Mouse (Mus musculus) forebrain, embryonic 16.5 days (tissue): ENCODE data around the gene Tango6. TPM values are rescaled to one million over a fixed set of nuclear protein-coding genes. Genes with fewer than 3 reads are reported as not detected.
A peak's percentile ranks its signal among the peaks of the same experiment; 100 is the strongest.

Source experiments
- ATAC-seq: fragments of 200-750 bp; cut with Nextera tagmentation; 2 replicates; pipeline ENCODE4 v1.8.0; 2017; ENCODE audit warnings: mild to moderate bottlenecking, moderate library complexity
- H3K27ac ChIP-seq: fragments of 300-500 bp; sonication (generic); 2 replicates; pipeline ENCODE4 v1.5.1; 2014; ENCODE audit warnings: low read length, control low read depth
- H3K27me3 ChIP-seq: fragments of 300-500 bp; sonication (generic); replicated peaks from 2 replicates; pipeline ENCODE4 v1.6.1; 2014; ENCODE audit warnings: low read length; ENCODE audit not compliant: control insufficient read depth, insufficient read depth
- H3K36me3 ChIP-seq: fragments of 300-500 bp; sonication (generic); 2 replicates; pipeline ENCODE4 v1.6.1; 2014; ENCODE audit not compliant: control insufficient read depth, insufficient read depth
- H3K4me1 ChIP-seq: fragments of 300-500 bp; sonication (generic); replicated peaks from 2 replicates; pipeline ENCODE4 v1.6.1; 2014; ENCODE audit warnings: low read length; ENCODE audit not compliant: control insufficient read depth, insufficient read depth
- H3K4me2 ChIP-seq: fragments of 300-500 bp; sonication (generic); 2 replicates; pipeline ENCODE4 v1.6.1; 2014; ENCODE audit warnings: mild to moderate bottlenecking, low read length, control low read depth
- H3K4me3 ChIP-seq: fragments of 300-500 bp; sonication (generic); replicated peaks from 2 replicates; pipeline ENCODE4 v1.5.1; 2014; ENCODE audit warnings: mild to moderate bottlenecking, low read length, control low read depth
- H3K9ac ChIP-seq: fragments of 300-500 bp; sonication (generic); replicated peaks from 2 replicates; pipeline ENCODE4 v1.6.1; 2014; ENCODE audit warnings: low read depth, low read length, control low read depth
- H3K9me3 ChIP-seq: fragments of 300-500 bp; sonication (generic); 2 replicates; pipeline ENCODE4 v1.6.1; 2016; ENCODE audit warnings: low read length; ENCODE audit not compliant: control insufficient read depth
- WGBS: fragments of 180-500 bp; shearing (Covaris S2); extraction: QIAGEN DNeasy Blood & Tissue Kit; methylation state at CpG from one replicate; pipeline ENCODE4 v1.1.7; 2014; 5-methylcytosine and 5-hydroxymethylcytosine counted together
- polyA plus RNA-seq: library from polyadenylated mRNA; unstranded; fragments of >200 nt; fragmentation: Nextera tagmentation; extraction: Ambion mirVana; gene quantifications from 2 replicates; pipeline ENCODE4 v1.2.1, GENCODE M21; 2015

The Tango6 gene
- polyA plus RNA-seq, 1 experiment from 2014 or later, result 5.6 TPM

GRCm38 (mm10) chr8:106810406-106810805 lies 127.5 kb downstream of the Tango6 start:
- WGBS, result 57% methylated on average over 7 of the region's 7 CpGs
- no peak overlapping the region for H3K4me2 ChIP-seq
- H3K9ac ChIP-seq, result no peak overlapping the region
- H3K27ac ChIP-seq, result no peak overlapping the region
- no peak for ATAC-seq
- no peaks in the 10 kb centered on the region for H3K36me3 ChIP-seq
- no peaks in the 10 kb centered on the region for H3K9me3 ChIP-seq
- H3K27me3 ChIP-seq, result no peaks in the 10 kb centered on the region
- no peaks in the 10 kb centered on the region for H3K4me1 ChIP-seq
- no peak overlapping the region for H3K4me3 ChIP-seq

- H3K4me2 ChIP-seq, result no peak overlapping the region
- no peaks in the 10 kb centered on the region for H3K36me3 ChIP-seq
- no peaks in the 10 kb centered on the region for H3K9me3 ChIP-seq
- WGBS, result 95% methylated on average over 4 of the region's 4 CpGs
- no peaks in the 10 kb centered on the region for H3K27me3 ChIP-seq
- no peak overlapping the region for H3K4me3 ChIP-seq
- no peak overlapping the region for H3K27ac ChIP-seq
- no peak for ATAC-seq
- no peak overlapping the region for H3K9ac ChIP-seq
- H3K4me1 ChIP-seq, result peaks cover 13% of the 10 kb centered on the region
Observed at GRCm38 (mm10) chr8:106812560-106812959, 129.7 kb downstream of the Tango6 start.

- ATAC-seq, result peak; percentile 78
- Histone ChIP-seq H3K9me3 (no peaks in the 10 kb centered on the region), H3K9ac (no peak overlapping the region), H3K4me3 (no peak overlapping the region), H3K27me3 (no peaks in the 10 kb centered on the region), H3K36me3 (no peaks in the 10 kb centered on the region), H3K4me2 (0 out of 2 replicates have a peak overlapping the region, but pooled peaks have one; percentile 6), H3K4me1 (peaks cover 13% of the 10 kb centered on the region), H3K27ac (peak overlapping the region; percentile 64; the same call in 1 of the 2 replicates)
- whole genome bisulfite sequencing, result 35% methylated on average over 9 of the region's 9 CpGs
Observed at GRCm38 (mm10) chr8:106816431-106817170, 133.7 kb downstream of the Tango6 start.

- Histone ChIP-seq H3K9me3 (no peaks in the 10 kb centered on the region), H3K27ac (no peak overlapping the region), H3K9ac (no peak overlapping the region), H3K4me2 (no peak overlapping the region), H3K4me3 (no peak overlapping the region), H3K36me3 (no peaks in the 10 kb centered on the region), H3K4me1 (peaks cover 13% of the 10 kb centered on the region), H3K27me3 (no peaks in the 10 kb centered on the region)
- WGBS, result 68% methylated on average over 4 of the region's 4 CpGs
- ATAC-seq, result peak; percentile 38
Observed at GRCm38 (mm10) chr8:106817171-106817545, 134.3 kb downstream of the Tango6 start.

GRCm38 (mm10) chr8:106818626-106819515 lies 136.0 kb downstream of the Tango6 start:
- Histone ChIP-seq H3K4me3 (no peak overlapping the region), H3K36me3 (no peaks in the 10 kb centered on the region), H3K27me3 (no peaks in the 10 kb centered on the region), H3K9me3 (no peaks in the 10 kb centered on the region), H3K27ac (no peak overlapping the region), H3K4me2 (no peak overlapping the region), H3K9ac (no peak overlapping the region), H3K4me1 (peaks cover 13% of the 10 kb centered on the region)
- ATAC-seq, result no peak
- WGBS, result 73% methylated on average over 17 of the region's 17 CpGs

GRCm38 (mm10) chr8:106819581-106819980 lies 136.7 kb downstream of the Tango6 start:
- Histone ChIP-seq H3K4me2 (no peak overlapping the region), H3K27ac (no peak overlapping the region), H3K36me3 (no peaks in the 10 kb centered on the region), H3K9me3 (no peaks in the 10 kb centered on the region), H3K27me3 (no peaks in the 10 kb centered on the region), H3K4me3 (no peak overlapping the region), H3K9ac (no peak overlapping the region), H3K4me1 (peaks cover 13% of the 10 kb centered on the region)
- 85% methylated on average over 3 of the region's 3 CpGs for WGBS
- ATAC-seq, result no peak

- Histone ChIP-seq H3K4me3 (no peak overlapping the region), H3K27ac (no peak overlapping the region), H3K9ac (no peak overlapping the region), H3K27me3 (no peaks in the 10 kb centered on the region), H3K4me2 (no peak overlapping the region), H3K36me3 (no peaks in the 10 kb centered on the region), H3K9me3 (no peaks in the 10 kb centered on the region), H3K4me1 (peaks cover 13% of the 10 kb centered on the region)
- no peak for ATAC-seq
- 89% methylated on average over 14 of the region's 14 CpGs for WGBS
Observed at GRCm38 (mm10) chr8:106820553-106821515, 138.0 kb downstream of the Tango6 start.

- H3K9me3 ChIP-seq, result no peaks in the 10 kb centered on the region
- no peaks in the 10 kb centered on the region for H3K27me3 ChIP-seq
- no peaks in the 10 kb centered on the region for H3K4me1 ChIP-seq
- H3K4me2 ChIP-seq, result no peak overlapping the region
- no peak for ATAC-seq
- H3K9ac ChIP-seq, result no peak overlapping the region
- H3K27ac ChIP-seq, result no peak overlapping the region
- 85% methylated on average over 6 of the region's 6 CpGs for WGBS
- no peak overlapping the region for H3K4me3 ChIP-seq
- no peaks in the 10 kb centered on the region for H3K36me3 ChIP-seq
Observed at GRCm38 (mm10) chr8:106828921-106829320, 146.1 kb downstream of the Tango6 start.
